Mouse (Mus musculus): ENCODE data around the gene Grb7. TPM values are rescaled to one million over a fixed set of nuclear protein-coding genes. Genes with fewer than 3 reads are reported as not detected.

Gene Grb7
- polyA plus RNA-seq, 1 experiment: 1.2 TPM

GRCm38 (mm10) chr11:98495176-98495719 is 49.1 kb downstream of the Grb7 start:
- Histone ChIP-seq H3K27me3 (ENCODE audit: control insufficient read depth, insufficient read depth, low read length) (no peaks in the 10 kb centered on the region), H3K27ac (ENCODE audit: insufficient read depth, low read length) (peak overlapping the region; percentile 96), H3K36me3 (ENCODE audit: control insufficient read depth, insufficient read depth, low read length) (0 out of 2 replicates have a peak, but pooled peaks cover 1% of the 10 kb centered on the region), H3K4me3 (ENCODE audit: extremely low read depth, insufficient read depth, insufficient read length) (no peak overlapping the region), H3K4me1 (ENCODE audit: control insufficient read depth, insufficient read depth, insufficient read length) (peaks cover 46% of the 10 kb centered on the region; the same call in 1 of the 2 replicates)
- no peak for TF ChIP-seq POLR2A (IDR thresholded peaks at IDR 0.05; ENCODE audit: low read depth, low read length)
- no peak for TF ChIP-seq CTCF (IDR thresholded peaks at IDR 0.05; ENCODE audit: extremely low read depth, insufficient read depth, insufficient read length, insufficient replicate concordance)
- 75% methylated on average over 5 of the region's 5 CpGs for WGBS
- DNase-seq (ENCODE audit: low read depth in 1 of 2, low spot score in 2 of 2): no peak

- WGBS: 53% methylated on average over 22 of the region's 22 CpGs
- TF ChIP-seq CTCF (IDR thresholded peaks at IDR 0.05; ENCODE audit: extremely low read depth, insufficient read depth, insufficient read length, insufficient replicate concordance): no peak
- DNase-seq (ENCODE audit: low read depth in 1 of 2, low spot score in 2 of 2): peak in 1 of 2 experiments; percentile 45
Measured at GRCm38 (mm10) chr11:98497388-98498288, 51.4 kb downstream of the Grb7 start.

GRCm38 (mm10) chr11:98504926-98505325 is 58.7 kb downstream of the Grb7 start:
- Histone ChIP-seq H3K4me3 (ENCODE audit: extremely low read depth, insufficient read depth, insufficient read length) (no peak overlapping the region), H3K4me1 (ENCODE audit: control insufficient read depth, insufficient read depth, insufficient read length) (no peaks in the 10 kb centered on the region), H3K36me3 (ENCODE audit: control insufficient read depth, insufficient read depth, low read length) (peaks cover 27% of the 10 kb centered on the region), H3K27me3 (ENCODE audit: control insufficient read depth, insufficient read depth, low read length) (no peaks in the 10 kb centered on the region), H3K27ac (ENCODE audit: insufficient read depth, low read length) (no peak overlapping the region)
- DNase-seq (ENCODE audit: low read depth in 1 of 2, low spot score in 2 of 2): no peak
- TF ChIP-seq POLR2A (IDR thresholded peaks at IDR 0.05; ENCODE audit: low read depth, low read length): no peak
- no peak for TF ChIP-seq CTCF (IDR thresholded peaks at IDR 0.05; ENCODE audit: extremely low read depth, insufficient read depth, insufficient read length, insufficient replicate concordance)
- WGBS: 68% methylated on average over 3 of the region's 3 CpGs

More at GRCm38 (mm10) chr11:98497388-98498288, 51.4 kb downstream of the Grb7 start:
- Histone ChIP-seq H3K27me3 (ENCODE audit: control insufficient read depth, insufficient read depth, low read length) (no peaks in the 10 kb centered on the region), H3K27ac (ENCODE audit: insufficient read depth, low read length) (peak overlapping the region; percentile 82), H3K36me3 (ENCODE audit: control insufficient read depth, insufficient read depth, low read length) (peaks cover 11% of the 10 kb centered on the region), H3K4me1 (ENCODE audit: control insufficient read depth, insufficient read depth, insufficient read length) (peaks cover 33% of the 10 kb centered on the region; the same call in 1 of the 2 replicates), H3K4me3 (ENCODE audit: extremely low read depth, insufficient read depth, insufficient read length) (peak overlapping the region; percentile 32; the same call in 1 of the 2 replicates)

Other genes with a start within 250 kb of the Grb7 start
- 12.4 and 12.7 TPM in 2 replicates for gene Cdk12, start 243.3 kb upstream of the Grb7 start, polyA plus RNA-seq (2012; rRNA removed)
- not detected in 2 replicates for gene Neurod2, start 116.7 kb upstream of the Grb7 start, polyA plus RNA-seq (2012; rRNA removed)
- 0.27 and 0.44 TPM in 2 replicates for gene Ppp1r1b, start 98.0 kb upstream of the Grb7 start, polyA plus RNA-seq (2012; rRNA removed)
- gene Stard3, start 88.0 kb upstream of the Grb7 start, polyA plus RNA-seq (2012; rRNA removed): 70.7 and 80.2 TPM in 2 replicates
- gene Tcap, start 62.6 kb upstream of the Grb7 start, polyA plus RNA-seq (2012; rRNA removed): 0.42 and 0.43 TPM in 2 replicates
- gene Pnmt, start 59.9 kb upstream of the Grb7 start, polyA plus RNA-seq (2012; rRNA removed): 0.07 TPM in 1 of 2 replicates, not detected in the other
- 17.7 and 19.8 TPM in 2 replicates for gene Pgap3, start 45.9 kb upstream of the Grb7 start, polyA plus RNA-seq (2012; rRNA removed)
- 4.0 and 5.5 TPM in 2 replicates for gene Erbb2, start 33.9 kb upstream of the Grb7 start, polyA plus RNA-seq (2012; rRNA removed)
- gene Mien1, start 7.4 kb upstream of the Grb7 start, polyA plus RNA-seq (2012; rRNA removed): 37.1 and 37.8 TPM in 2 replicates
- 104 and 113 TPM in 2 replicates for gene Ikzf3, start 99.6 kb downstream of the Grb7 start, polyA plus RNA-seq (2012; rRNA removed)
- 1.2 TPM in 2 replicates for gene Zpbp2, start 104.7 kb downstream of the Grb7 start, polyA plus RNA-seq (2012; rRNA removed)
- 37.4 and 42.9 TPM in 2 replicates for gene Ormdl3, start 141.0 kb downstream of the Grb7 start, polyA plus RNA-seq (2012; rRNA removed)
- gene Lrrc3c, start 151.9 kb downstream of the Grb7 start, polyA plus RNA-seq (2012; rRNA removed): not detected in 2 replicates
- not detected in 2 replicates for gene Gm12355, start 179.3 kb downstream of the Grb7 start, polyA plus RNA-seq (2012; rRNA removed)
- not detected in 2 replicates for gene Gsdma3, start 180.0 kb downstream of the Grb7 start, polyA plus RNA-seq (2012; rRNA removed)
- gene Gsdma2, start 200.4 kb downstream of the Grb7 start, polyA plus RNA-seq (2012; rRNA removed): not detected in 2 replicates
- not detected in 2 replicates for gene Gsdma, start 218.0 kb downstream of the Grb7 start, polyA plus RNA-seq (2012; rRNA removed)
- 83.1 and 107 TPM in 2 replicates for gene Psmd3, start 236.2 kb downstream of the Grb7 start, polyA plus RNA-seq (2012; rRNA removed)

Data from spleen, adult 2 months (tissue).